Mouse (Mus musculus): ENCODE measurements at regions not wholly inside any gene's neighbourhood (a gene's known extent, or its start where the extent isn't known, plus 50 kb on each side); places are given as distances from the start of the nearest gene placed in this dataset.

DNA sequence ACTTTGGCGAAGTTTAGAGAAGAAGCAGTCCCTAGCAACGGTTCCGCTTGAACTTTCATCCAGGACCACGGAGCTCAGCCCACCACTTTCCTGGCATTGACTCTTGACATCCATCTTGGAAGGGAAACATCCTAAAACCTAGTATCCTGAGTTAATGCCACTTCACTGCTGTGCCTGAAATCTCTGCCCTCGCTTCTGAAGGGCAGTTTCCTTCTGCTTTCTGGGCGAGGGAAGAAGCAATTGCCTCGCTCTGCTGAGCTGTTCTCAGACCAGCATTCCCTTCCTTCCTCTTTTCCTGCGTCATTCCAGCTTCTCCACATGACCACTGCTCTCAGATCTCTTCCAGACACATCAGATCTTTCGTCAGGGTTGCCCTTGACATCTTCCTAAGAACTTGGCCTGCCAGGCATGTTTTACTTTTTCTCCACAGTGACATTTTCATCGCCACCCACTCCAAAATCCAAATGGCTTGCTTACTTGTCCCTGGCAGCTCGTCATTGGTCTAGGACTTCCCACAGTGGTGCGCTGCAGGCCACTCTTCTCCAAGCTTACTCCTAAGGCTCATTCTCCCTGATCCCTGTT lies 129.5 kb upstream of the Satb1 start:
- Histone ChIP-seq H3K4me3 (no peak overlapping the region), H3K27me3 (ENCODE audit: low read depth, poor library complexity, severe bottlenecking) (no peaks in the 10 kb centered on the region), H3K4me1 (no peaks in the 10 kb centered on the region), H3K36me3 (no peaks in the 10 kb centered on the region), H3K9me3 (replicated peaks) (no peaks in the 10 kb centered on the region), H3K27ac (replicated peaks) (no peak overlapping the region)
- WGBS = 80% methylated on average over 12 of the region's 12 CpGs
- DNase-seq (ENCODE audit: low spot score) = no peak

DNA sequence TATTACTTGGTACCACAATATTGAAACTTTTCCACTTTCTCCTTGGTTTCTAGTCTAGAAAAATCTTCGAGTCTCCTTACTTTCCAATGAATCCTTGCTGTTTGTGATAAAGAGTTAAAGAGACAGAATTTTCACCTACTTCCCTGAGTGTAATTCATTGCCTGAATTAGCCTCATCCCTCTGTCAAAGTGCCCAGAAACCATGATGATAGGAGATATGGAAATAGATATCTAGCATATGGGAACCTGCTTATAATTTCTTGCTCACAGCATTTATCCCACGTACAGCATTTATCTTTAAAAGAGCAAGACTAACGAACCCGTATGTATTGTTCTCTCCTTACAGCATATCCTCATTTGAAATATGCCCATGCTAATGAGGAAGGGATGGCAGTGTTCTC lies 128.2 kb upstream of the Satb1 start:
- Histone ChIP-seq H3K4me3 (no peak overlapping the region), H3K4me1 (no peaks in the 10 kb centered on the region), H3K36me3 (no peaks in the 10 kb centered on the region), H3K27me3 (ENCODE audit: low read depth, poor library complexity, severe bottlenecking) (no peaks in the 10 kb centered on the region), H3K27ac (replicated peaks) (no peak overlapping the region), H3K9me3 (replicated peaks) (no peaks in the 10 kb centered on the region)
- DNase-seq (ENCODE audit: low spot score) = no peak
- 89% methylated on average over 4 of the region's 4 CpGs for WGBS

DNA sequence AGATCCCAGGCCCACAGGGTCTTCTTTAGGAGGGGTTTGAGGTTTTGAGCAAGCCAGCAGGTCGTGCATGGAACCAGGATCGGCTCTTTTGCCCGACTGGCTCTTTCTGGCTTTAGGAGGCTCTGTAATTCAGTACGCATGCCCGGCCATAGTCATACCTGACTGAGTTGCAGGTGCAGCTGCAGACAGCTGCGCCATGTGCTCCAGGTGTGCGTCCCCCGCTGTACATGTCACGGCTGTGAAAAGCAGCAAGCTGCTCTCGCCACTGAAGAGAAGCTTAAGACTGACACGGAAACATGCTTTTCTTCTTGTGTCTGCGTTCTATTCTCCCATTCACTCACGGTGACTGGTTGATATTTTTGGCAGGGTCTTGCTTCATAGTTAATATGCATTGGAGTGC lies 123.2 kb upstream of the Satb1 start:
- WGBS = 93% methylated on average over 13 of the region's 13 CpGs

DNA sequence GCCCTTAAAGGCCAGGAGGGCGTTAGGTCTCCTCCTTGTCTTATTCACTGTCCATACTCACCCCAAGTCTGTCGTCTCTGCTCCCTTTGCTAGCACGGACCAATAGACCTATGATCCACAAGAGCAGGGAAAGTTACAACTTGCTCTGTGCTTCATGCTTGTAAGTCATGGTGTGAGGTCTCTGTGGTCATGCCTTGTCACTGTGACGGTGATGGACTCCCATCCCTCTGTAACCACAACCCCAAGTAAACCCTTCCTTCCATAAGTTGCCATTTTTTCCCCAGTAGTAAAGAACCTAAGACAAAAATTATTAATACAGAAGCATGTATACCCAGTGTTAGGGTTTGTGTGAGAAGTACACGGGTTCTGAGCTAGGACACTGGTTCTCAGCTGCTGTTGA lies 104.6 kb upstream of the Satb1 start:
- Histone ChIP-seq H3K36me3 (no peaks in the 10 kb centered on the region), H3K9me3 (replicated peaks) (no peaks in the 10 kb centered on the region), H3K27ac (replicated peaks) (no peak overlapping the region), H3K4me3 (no peak overlapping the region), H3K27me3 (ENCODE audit: low read depth, poor library complexity, severe bottlenecking) (no peaks in the 10 kb centered on the region), H3K4me1 (no peaks in the 10 kb centered on the region)
- WGBS = 85% methylated on average over 5 of the region's 5 CpGs
- DNase-seq (ENCODE audit: low spot score) = no peak

More for the DNA sequence above, 123.2 kb upstream of the Satb1 start:
- Histone ChIP-seq H3K9me3 (replicated peaks) (no peaks in the 10 kb centered on the region), H3K36me3 (no peaks in the 10 kb centered on the region), H3K27me3 (ENCODE audit: low read depth, poor library complexity, severe bottlenecking) (no peaks in the 10 kb centered on the region), H3K4me3 (no peak overlapping the region), H3K27ac (replicated peaks) (no peak overlapping the region), H3K4me1 (no peaks in the 10 kb centered on the region)
- DNase-seq (ENCODE audit: low spot score) = no peak

DNA sequence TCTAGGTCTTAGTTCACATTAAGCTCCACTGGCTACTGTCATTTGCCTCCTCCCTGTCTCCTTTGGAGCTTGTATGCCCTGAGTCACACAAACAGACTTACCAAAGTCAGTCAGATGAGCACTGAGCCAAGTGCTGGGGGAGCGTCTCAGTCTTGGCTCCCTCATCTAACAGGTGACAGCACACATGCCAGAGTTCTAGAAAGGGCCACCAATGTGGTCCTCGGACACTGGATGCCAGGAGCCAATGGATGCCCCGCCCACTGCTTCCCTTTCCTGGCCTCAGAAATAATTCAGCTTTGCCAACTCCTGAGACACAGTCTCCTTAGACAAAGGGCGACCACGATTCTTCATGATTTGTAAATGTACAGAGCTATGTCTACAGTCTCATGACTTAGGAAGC lies 103.0 kb upstream of the Satb1 start:
- 85% methylated on average over 5 of the region's 5 CpGs for WGBS
- H3K36me3 ChIP-seq = no peaks in the 10 kb centered on the region
- no peak overlapping the region for H3K4me3 ChIP-seq
- no peak overlapping the region for H3K27ac ChIP-seq (replicated peaks)
- H3K4me1 ChIP-seq = no peaks in the 10 kb centered on the region
- no peaks in the 10 kb centered on the region for H3K27me3 ChIP-seq (ENCODE audit: low read depth, poor library complexity, severe bottlenecking)
- H3K9me3 ChIP-seq (replicated peaks) = no peaks in the 10 kb centered on the region
- no peak for DNase-seq (ENCODE audit: low spot score)

DNA sequence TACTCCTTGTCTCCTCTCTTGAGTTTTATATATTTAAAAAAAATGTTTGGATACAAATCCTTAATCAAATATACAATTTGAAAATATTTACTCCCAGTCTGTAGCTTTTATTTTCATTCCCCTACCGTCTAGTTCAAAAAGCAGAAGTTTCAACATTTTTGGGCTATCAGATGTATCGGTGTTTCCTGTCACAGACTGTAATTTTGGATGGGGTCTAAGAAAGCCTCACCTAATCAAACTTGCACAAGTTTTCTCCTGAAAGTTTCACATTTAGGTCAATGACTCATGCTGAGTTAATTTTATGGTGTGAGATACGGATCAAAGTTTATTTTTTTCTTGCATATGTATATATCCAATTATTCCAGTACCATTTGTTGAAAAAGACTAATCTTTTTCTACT lies 93.3 kb upstream of the Satb1 start:
- no peaks in the 10 kb centered on the region for H3K36me3 ChIP-seq
- no peak for DNase-seq (ENCODE audit: low spot score)
- H3K27me3 ChIP-seq (ENCODE audit: low read depth, poor library complexity, severe bottlenecking) = no peaks in the 10 kb centered on the region
- 91% methylated on average over 3 of the region's 3 CpGs for WGBS
- no peak overlapping the region for H3K4me3 ChIP-seq
- H3K27ac ChIP-seq (replicated peaks) = no peak overlapping the region
- no peaks in the 10 kb centered on the region for H3K4me1 ChIP-seq
- no peaks in the 10 kb centered on the region for H3K9me3 ChIP-seq (replicated peaks)

DNA sequence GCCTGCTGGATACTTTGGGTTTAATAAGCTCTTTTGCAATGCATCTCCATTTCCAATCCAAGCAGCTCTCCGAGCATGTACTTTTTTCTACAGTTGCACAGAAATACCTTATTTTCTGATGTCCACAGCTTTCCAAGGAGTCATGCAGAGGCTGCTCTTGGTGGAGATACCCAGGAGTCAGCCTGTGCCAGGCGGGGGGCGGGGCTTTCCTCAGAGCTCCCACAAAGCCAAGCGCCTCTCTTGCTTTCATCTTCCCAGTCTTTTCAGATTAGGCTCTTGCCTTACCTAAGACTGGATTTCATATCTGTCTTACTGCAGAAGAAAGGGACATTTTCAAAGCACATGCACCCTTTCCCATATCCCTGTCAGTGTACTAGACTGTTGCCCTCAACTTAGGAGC lies 73.9 kb upstream of the Satb1 start:
- no peaks in the 10 kb centered on the region for H3K27me3 ChIP-seq (ENCODE audit: low read depth, poor library complexity, severe bottlenecking)
- no peak overlapping the region for H3K4me3 ChIP-seq
- no peaks in the 10 kb centered on the region for H3K36me3 ChIP-seq
- DNase-seq (ENCODE audit: low spot score) = no peak
- no peaks in the 10 kb centered on the region for H3K9me3 ChIP-seq (replicated peaks)
- H3K4me1 ChIP-seq = no peaks in the 10 kb centered on the region
- 74% methylated on average over 4 of the region's 4 CpGs for WGBS
- no peak overlapping the region for H3K27ac ChIP-seq (replicated peaks)

DNA sequence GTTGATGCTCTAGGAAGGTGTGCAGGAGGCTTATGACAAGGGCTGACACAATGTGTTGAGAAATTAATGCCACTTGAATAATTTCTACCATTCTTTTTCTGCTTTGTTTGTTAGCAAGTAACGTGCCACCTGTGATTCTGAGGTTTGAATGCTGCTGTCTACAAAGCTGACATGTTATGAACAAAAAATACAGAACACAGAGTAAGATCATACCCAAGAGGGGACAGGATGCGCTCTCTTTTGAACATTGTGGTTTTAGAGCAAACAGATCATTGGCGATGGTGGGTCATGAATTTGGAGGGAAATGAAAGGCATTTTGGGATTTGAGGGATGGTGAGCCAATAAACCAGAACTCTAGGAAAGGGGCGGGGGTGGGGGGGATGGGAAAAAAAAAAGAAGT lies 73.3 kb upstream of the Satb1 start:
- DNase-seq (ENCODE audit: low spot score) = no peak
- Histone ChIP-seq H3K9me3 (replicated peaks) (no peaks in the 10 kb centered on the region), H3K4me1 (no peaks in the 10 kb centered on the region), H3K4me3 (no peak overlapping the region), H3K36me3 (no peaks in the 10 kb centered on the region), H3K27ac (replicated peaks) (no peak overlapping the region), H3K27me3 (ENCODE audit: low read depth, poor library complexity, severe bottlenecking) (no peaks in the 10 kb centered on the region)
- 85% methylated on average over 4 of the region's 4 CpGs for WGBS

DNA sequence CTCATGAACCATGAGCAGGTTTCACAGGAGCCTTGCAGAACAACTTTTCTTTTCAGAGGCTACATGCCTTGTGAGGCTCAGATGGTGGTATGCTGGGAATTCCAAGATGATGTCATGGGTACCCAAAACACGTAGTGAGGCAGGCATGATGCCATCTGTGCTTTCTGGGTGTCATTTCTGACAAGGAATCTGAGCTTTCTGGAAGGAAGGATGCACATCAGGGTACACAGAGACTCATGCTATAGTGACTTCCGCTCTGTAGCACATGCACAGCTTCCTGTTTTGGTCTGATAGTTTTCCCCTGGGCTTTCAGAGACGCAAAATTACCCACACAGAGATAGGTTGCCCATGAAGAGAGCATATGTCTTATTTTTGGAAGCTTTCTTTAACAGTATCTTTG lies 70.8 kb upstream of the Satb1 start:
- DNase-seq (ENCODE audit: low spot score) = no peak
- Histone ChIP-seq H3K27ac (replicated peaks) (no peak overlapping the region), H3K9me3 (replicated peaks) (no peaks in the 10 kb centered on the region), H3K4me3 (no peak overlapping the region), H3K36me3 (no peaks in the 10 kb centered on the region), H3K27me3 (ENCODE audit: low read depth, poor library complexity, severe bottlenecking) (no peaks in the 10 kb centered on the region), H3K4me1 (no peaks in the 10 kb centered on the region)
- WGBS = 77% methylated on average over 3 of the region's 3 CpGs

DNA sequence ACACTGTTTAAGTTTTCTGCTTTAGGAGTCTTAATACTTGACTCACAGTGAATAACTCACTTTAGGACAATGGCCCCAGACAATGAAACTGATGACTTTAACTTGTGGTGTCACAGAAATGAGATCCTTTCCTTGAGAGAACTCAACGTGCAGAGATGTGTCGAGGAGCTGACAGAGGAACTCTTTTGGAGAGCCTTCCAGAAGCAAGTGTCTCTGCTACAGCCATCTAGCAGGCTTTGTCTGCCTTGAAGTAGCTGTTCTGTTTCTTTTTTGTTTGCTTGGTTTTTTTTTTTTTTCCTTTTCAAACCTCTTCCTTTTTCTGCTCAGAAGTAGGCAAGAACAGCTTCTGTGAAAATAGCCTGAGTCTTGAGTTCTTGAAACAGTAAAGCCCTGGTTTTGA lies 66.3 kb upstream of the Satb1 start:
- no peaks in the 10 kb centered on the region for H3K27me3 ChIP-seq (ENCODE audit: low read depth, poor library complexity, severe bottlenecking)
- no peak overlapping the region for H3K27ac ChIP-seq (replicated peaks)
- no peaks in the 10 kb centered on the region for H3K36me3 ChIP-seq
- H3K4me1 ChIP-seq = no peaks in the 10 kb centered on the region
- no peak overlapping the region for H3K4me3 ChIP-seq
- WGBS = 91% methylated on average over 2 of the region's 2 CpGs
- no peaks in the 10 kb centered on the region for H3K9me3 ChIP-seq (replicated peaks)
- no peak for DNase-seq (ENCODE audit: low spot score)

DNA sequence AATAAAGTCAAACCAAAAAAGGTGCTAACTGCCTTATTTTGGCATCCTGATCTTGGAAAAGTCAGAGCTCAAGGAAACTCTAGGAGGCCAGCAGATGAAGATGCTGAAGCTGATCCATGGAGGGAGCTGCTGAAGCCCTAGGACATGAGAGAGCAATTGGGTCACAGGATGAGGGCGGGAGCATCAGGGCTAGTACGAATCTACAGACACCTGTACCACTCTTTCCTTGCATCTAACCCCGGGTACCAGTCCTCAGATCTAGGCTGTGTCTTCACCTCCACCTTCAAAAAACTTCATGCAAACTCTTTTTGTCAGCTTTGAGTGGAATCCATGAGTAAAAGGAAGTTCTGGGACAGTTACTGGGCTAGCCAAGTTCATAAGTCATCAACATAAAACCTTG lies 63.1 kb upstream of the Satb1 start:
- no peak for DNase-seq (ENCODE audit: low spot score)
- 89% methylated on average over 3 of the region's 3 CpGs for WGBS
- no peaks in the 10 kb centered on the region for H3K9me3 ChIP-seq (replicated peaks)
- no peak overlapping the region for H3K27ac ChIP-seq (replicated peaks)
- no peaks in the 10 kb centered on the region for H3K27me3 ChIP-seq (ENCODE audit: low read depth, poor library complexity, severe bottlenecking)
- no peaks in the 10 kb centered on the region for H3K36me3 ChIP-seq
- H3K4me3 ChIP-seq = no peak overlapping the region
- no peaks in the 10 kb centered on the region for H3K4me1 ChIP-seq

DNA sequence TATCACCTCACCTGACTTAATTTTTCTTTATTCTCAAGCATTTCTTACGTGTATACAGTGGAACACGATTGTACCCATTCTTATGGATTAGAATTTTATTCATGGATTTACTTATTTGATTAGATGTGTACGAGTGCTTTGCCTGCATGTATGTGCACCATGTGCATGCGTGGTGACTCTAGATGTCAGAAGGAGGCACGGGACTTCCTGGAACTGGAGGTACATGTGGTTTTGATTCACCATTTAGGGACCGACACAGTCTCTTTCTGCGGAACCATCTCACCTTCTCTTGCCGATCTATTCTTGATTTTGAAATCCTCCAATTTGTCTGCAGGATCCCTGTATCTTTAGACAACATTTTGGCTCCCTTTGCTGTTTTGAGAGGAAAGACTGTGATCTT lies 61.2 kb upstream of the Satb1 start:
- no peak overlapping the region for H3K4me3 ChIP-seq

DNA sequence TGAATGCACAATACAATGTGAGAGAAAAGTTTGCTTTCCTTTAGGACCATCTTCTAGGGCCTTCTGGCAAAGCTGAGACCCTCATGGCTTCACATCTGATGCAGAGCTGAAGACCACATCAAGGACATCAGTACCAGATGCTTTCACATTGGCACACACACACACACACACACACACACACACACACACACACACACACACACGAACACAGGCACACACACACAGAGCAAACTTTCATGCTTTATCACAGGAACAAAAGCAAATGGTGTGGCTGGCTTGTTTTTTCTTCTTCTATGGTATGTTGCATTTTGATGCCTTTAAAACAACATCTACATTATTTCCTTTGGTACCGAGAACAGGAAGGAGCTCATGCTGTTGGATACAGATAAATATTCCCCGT lies 59.8 kb upstream of the Satb1 start:
- Histone ChIP-seq H3K9me3 (replicated peaks) (no peaks in the 10 kb centered on the region), H3K4me1 (no peaks in the 10 kb centered on the region), H3K27ac (replicated peaks) (no peak overlapping the region), H3K36me3 (no peaks in the 10 kb centered on the region), H3K27me3 (ENCODE audit: low read depth, poor library complexity, severe bottlenecking) (no peaks in the 10 kb centered on the region), H3K4me3 (no peak overlapping the region)
- 78% methylated on average over 3 of the region's 3 CpGs for WGBS
- no peak for DNase-seq (ENCODE audit: low spot score)

More for the DNA sequence above, 61.2 kb upstream of the Satb1 start:
- Histone ChIP-seq H3K36me3 (no peaks in the 10 kb centered on the region), H3K4me1 (no peaks in the 10 kb centered on the region), H3K9me3 (replicated peaks) (no peaks in the 10 kb centered on the region), H3K27ac (replicated peaks) (no peak overlapping the region), H3K27me3 (ENCODE audit: low read depth, poor library complexity, severe bottlenecking) (no peaks in the 10 kb centered on the region)
- no peak for DNase-seq (ENCODE audit: low spot score)
- WGBS = 90% methylated on average over 8 of the region's 8 CpGs

DNA sequence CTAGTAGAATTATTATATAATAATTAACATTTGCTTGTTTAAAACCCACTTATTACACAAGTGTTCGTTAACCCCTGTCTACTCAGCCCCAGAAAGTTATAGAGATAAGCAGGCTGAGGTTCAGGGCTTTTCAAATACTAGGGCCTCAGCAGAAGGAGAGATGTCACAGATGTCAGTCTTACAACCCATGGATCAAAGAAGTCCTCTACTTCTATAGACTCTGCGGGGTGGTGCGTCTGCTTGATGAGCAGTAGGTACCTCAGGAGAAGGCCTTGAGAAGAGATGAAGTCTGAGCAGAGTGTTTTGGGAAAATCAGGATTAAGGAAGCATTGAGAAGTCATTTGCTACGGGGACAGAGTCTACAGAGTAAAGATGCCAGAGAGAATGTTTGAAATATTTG lies 59.1 kb upstream of the Satb1 start:
- Histone ChIP-seq H3K27ac (replicated peaks) (no peak overlapping the region), H3K9me3 (replicated peaks) (no peaks in the 10 kb centered on the region), H3K36me3 (no peaks in the 10 kb centered on the region), H3K4me1 (no peaks in the 10 kb centered on the region), H3K4me3 (no peak overlapping the region), H3K27me3 (ENCODE audit: low read depth, poor library complexity, severe bottlenecking) (no peaks in the 10 kb centered on the region)
- WGBS = 86% methylated on average over 4 of the region's 4 CpGs
- DNase-seq (ENCODE audit: low spot score) = no peak

Measured in midbrain, embryonic 10.5 days (tissue).